Mouse (Mus musculus) bone marrow, adult 2 months (tissue): ENCODE results near the gene Cxcr4.

Experiments used
- CTCF ChIP-seq: fragments of 200-500 bp; IDR thresholded peaks from 2 replicates; pipeline ENCODE4 v1.5.1; 2011; ENCODE audit warnings: low read length, control low read depth; ENCODE audit not compliant: control insufficient read depth, insufficient read depth
- POLR2A ChIP-seq: fragments of 200-500 bp; IDR thresholded peaks from 2 replicates; pipeline ENCODE4 v1.6.1; 2011; ENCODE audit warnings: low read depth, mild to moderate bottlenecking, control low read depth, low read length, borderline replicate concordance; ENCODE audit not compliant: control insufficient read depth

- no peak for TF ChIP-seq CTCF
- no peak for TF ChIP-seq POLR2A
These were observed 28.2 kb downstream of the Cxcr4 start for GRCm38 (mm10) chr1:128563905-128564304.
